Mouse (Mus musculus) liver, postnatal 0 days (tissue): ENCODE data around the gene Sphk2. TPM values are rescaled to one million over a fixed set of nuclear protein-coding genes. Genes with fewer than 3 reads are reported as not detected.

ENCODE experiments used
- ATAC-seq: fragments of 200-750 bp; cut with Nextera tagmentation; 2 replicates; pipeline ENCODE4 v1.8.0; 2017; ENCODE audit warnings: mild to moderate bottlenecking, moderate library complexity
- DNase-seq: peaks from one replicate; pipeline ENCODE4 v3.0.0-alpha.2; 2016
- H3K27ac ChIP-seq: fragments of 300-500 bp; sonication (generic); 2 replicates; pipeline ENCODE4 v1.5.1; 2014; ENCODE audit warnings: antibody characterized with exemption, moderate library complexity, mild to moderate bottlenecking, low read depth
- H3K27me3 ChIP-seq: fragments of 300-500 bp; sonication (generic); 2 replicates; pipeline ENCODE4 v1.6.1; 2014; ENCODE audit warnings: low read length, control low read depth, mixed read lengths; ENCODE audit not compliant: insufficient read depth
- H3K36me3 ChIP-seq: fragments of 300-500 bp; sonication (generic); replicated peaks from 2 replicates; pipeline ENCODE4 v1.6.1; 2014; ENCODE audit warnings: mild to moderate bottlenecking, control low read depth, low read length, moderate library complexity, mixed read lengths; ENCODE audit not compliant: insufficient read depth
- H3K4me1 ChIP-seq: fragments of 300-500 bp; sonication (generic); 2 replicates; pipeline ENCODE4 v1.6.1; 2014; ENCODE audit warnings: antibody characterized with exemption, mild to moderate bottlenecking, control low read depth; ENCODE audit not compliant: insufficient read depth
- H3K4me2 ChIP-seq: fragments of 300-500 bp; sonication (generic); 2 replicates; pipeline ENCODE4 v1.6.1; 2014; ENCODE audit warnings: low read depth, mild to moderate bottlenecking, low read length, moderate library complexity, mixed read lengths
- H3K4me3 ChIP-seq: fragments of 300-500 bp; sonication (generic); 2 replicates; pipeline ENCODE4 v1.5.1; 2014; ENCODE audit warnings: low read depth, low read length
- H3K9ac ChIP-seq: fragments of 300-500 bp; sonication (generic); replicated peaks from 2 replicates; pipeline ENCODE4 v1.6.1; 2014; ENCODE audit warnings: mild to moderate bottlenecking, moderate library complexity
- H3K9me3 ChIP-seq: fragments of 300-500 bp; sonication (generic); 2 replicates; pipeline ENCODE4 v1.6.1; 2016; ENCODE audit warnings: mild to moderate bottlenecking, control low read depth, low read length, mixed read lengths
- CTCF ChIP-seq: sonication (generic); IDR thresholded peaks from 2 replicates; pipeline ENCODE4 v1.5.1; 2016; ENCODE audit warnings: antibody characterized with exemption, low read depth
- EP300 ChIP-seq: IDR thresholded peaks from 2 replicates; pipeline ENCODE4 v1.6.1; 2016; ENCODE audit warnings: antibody characterized with exemption, low read depth, mild to moderate bottlenecking
- WGBS: fragments of 180-500 bp; shearing (Covaris S2); extraction: QIAGEN DNeasy Blood & Tissue Kit; methylation state at CpG from one replicate; pipeline ENCODE4 v1.1.7; 2014; ENCODE audit not compliant: insufficient replicate concordance; 5-methylcytosine and 5-hydroxymethylcytosine counted together
- polyA plus RNA-seq: library from polyadenylated mRNA; unstranded; fragments of >200 nt; fragmentation: Nextera tagmentation; extraction: Ambion mirVana; gene quantifications from 2 replicates; pipeline ENCODE4 v1.2.1, GENCODE M21; 2015

The Sphk2 gene
- polyA plus RNA-seq, 1 experiment from 2014 or later, result 15.5 TPM

DNA sequence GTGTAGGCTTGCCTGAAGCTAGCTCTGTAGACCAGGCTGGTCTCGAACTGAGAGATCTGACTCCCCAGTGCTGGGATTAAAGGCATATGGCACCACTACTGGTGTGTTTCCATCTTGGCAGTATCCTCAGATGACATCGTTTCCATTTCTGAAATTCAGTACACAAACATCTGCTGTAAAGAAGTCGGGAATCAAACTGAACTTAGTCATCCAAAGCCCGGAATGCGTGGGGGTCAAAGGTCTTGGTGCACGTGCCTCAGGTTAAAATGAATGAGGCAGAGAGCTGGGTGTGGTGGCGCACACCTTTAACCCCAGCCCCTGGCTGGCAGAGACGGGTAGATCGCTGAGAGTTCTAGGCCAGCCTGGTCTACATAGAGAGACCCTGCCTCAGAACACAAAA is 32.4 kb upstream of the Sphk2 start:
- WGBS, result 61% methylated on average over 9 of the region's 9 CpGs
- no peak for ATAC-seq

DNA sequence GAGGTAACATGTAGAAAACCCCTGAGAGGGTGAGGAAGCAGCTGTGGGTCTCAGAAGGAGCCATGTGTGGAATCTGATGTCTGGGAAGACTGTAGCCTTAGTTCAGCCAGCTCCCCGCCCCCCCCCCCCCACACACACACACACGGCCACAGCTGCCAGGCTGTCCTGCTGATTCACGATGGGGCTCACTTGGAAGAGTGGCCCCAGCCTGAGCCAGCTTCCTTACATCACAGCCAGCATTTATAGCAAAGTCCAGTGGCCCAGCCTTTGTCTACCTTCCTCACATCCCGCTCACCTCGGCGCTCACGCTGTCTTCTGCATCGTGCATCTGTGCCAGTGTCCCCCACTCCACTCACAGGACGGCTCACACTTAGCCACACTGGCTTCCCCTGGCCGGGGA is 31.6 kb upstream of the Sphk2 start:
- no peak for ATAC-seq
- H3K36me3 ChIP-seq, result no peaks in the 10 kb centered on the region

More for the DNA sequence above, 32.4 kb upstream of the Sphk2 start:
- no peak overlapping the region for H3K4me2 ChIP-seq
- H3K27me3 ChIP-seq, result no peaks in the 10 kb centered on the region
- no peak overlapping the region for H3K4me3 ChIP-seq
- H3K9ac ChIP-seq, result no peak overlapping the region
- TF ChIP-seq CTCF (no peak), EP300 (no peak)
- H3K4me1 ChIP-seq, result no peaks in the 10 kb centered on the region
- no peaks in the 10 kb centered on the region; the same call in 1 of the 2 replicates for H3K9me3 ChIP-seq
- DNase-seq, result no peak
- H3K36me3 ChIP-seq, result no peaks in the 10 kb centered on the region
- no peak overlapping the region for H3K27ac ChIP-seq

GRCm38 (mm10) chr7:45748110-45748509 is 30.3 kb upstream of the Sphk2 start:
- no peak for TF ChIP-seq EP300
- no peak for TF ChIP-seq CTCF
- Histone ChIP-seq H3K9me3 (no peaks in the 10 kb centered on the region; the same call in 1 of the 2 replicates), H3K4me1 (no peaks in the 10 kb centered on the region), H3K27me3 (no peaks in the 10 kb centered on the region), H3K9ac (no peak overlapping the region), H3K36me3 (no peaks in the 10 kb centered on the region), H3K4me2 (no peak overlapping the region), H3K27ac (no peak overlapping the region), H3K4me3 (no peak overlapping the region)
- ATAC-seq (no peak), DNase-seq (no peak)
- WGBS, result 51% methylated on average over 7 of the region's 7 CpGs

More for the DNA sequence above, 31.6 kb upstream of the Sphk2 start:
- DNase-seq, result no peak
- H3K9me3 ChIP-seq, result no peaks in the 10 kb centered on the region; the same call in 1 of the 2 replicates
- H3K4me1 ChIP-seq, result no peaks in the 10 kb centered on the region
- H3K4me3 ChIP-seq, result no peak overlapping the region
- 38% methylated on average over 10 of the region's 10 CpGs for WGBS
- H3K4me2 ChIP-seq, result no peak overlapping the region
- no peak for TF ChIP-seq CTCF
- TF ChIP-seq EP300, result no peak
- no peak overlapping the region for H3K9ac ChIP-seq
- H3K27ac ChIP-seq, result no peak overlapping the region
- no peaks in the 10 kb centered on the region for H3K27me3 ChIP-seq

- H3K36me3 ChIP-seq, result no peaks in the 10 kb centered on the region
- no peak for ATAC-seq
- no peaks in the 10 kb centered on the region; the same call in 1 of the 2 replicates for H3K9me3 ChIP-seq
- 90% methylated on average over 5 of the region's 5 CpGs for WGBS
- H3K27me3 ChIP-seq, result no peaks in the 10 kb centered on the region
- no peak overlapping the region for H3K4me3 ChIP-seq
- H3K9ac ChIP-seq, result no peak overlapping the region
- no peak overlapping the region for H3K27ac ChIP-seq
- no peak overlapping the region for H3K4me2 ChIP-seq
- no peak for DNase-seq
- no peaks in the 10 kb centered on the region for H3K4me1 ChIP-seq
- TF ChIP-seq CTCF, result no peak
These were observed 29.6 kb upstream of the Sphk2 start for GRCm38 (mm10) chr7:45747450-45747849.

- no peak for ATAC-seq
- no peak overlapping the region for H3K9ac ChIP-seq
- H3K4me3 ChIP-seq, result no peak overlapping the region
- no peak overlapping the region for H3K27ac ChIP-seq
- WGBS, result 68% methylated on average over 6 of the region's 6 CpGs
- DNase-seq, result no peak
- 0 out of 2 replicates have a peak, but pooled peaks cover 4% of the 10 kb centered on the region for H3K4me1 ChIP-seq
- no peaks in the 10 kb centered on the region for H3K27me3 ChIP-seq
- no peak overlapping the region for H3K4me2 ChIP-seq
- no peaks in the 10 kb centered on the region for H3K36me3 ChIP-seq
- H3K9me3 ChIP-seq, result no peaks in the 10 kb centered on the region; the same call in 1 of the 2 replicates
- no peak for TF ChIP-seq EP300
- peak; percentile 67 for TF ChIP-seq CTCF
These were observed 28.7 kb upstream of the Sphk2 start for GRCm38 (mm10) chr7:45746518-45746917.

DNA sequence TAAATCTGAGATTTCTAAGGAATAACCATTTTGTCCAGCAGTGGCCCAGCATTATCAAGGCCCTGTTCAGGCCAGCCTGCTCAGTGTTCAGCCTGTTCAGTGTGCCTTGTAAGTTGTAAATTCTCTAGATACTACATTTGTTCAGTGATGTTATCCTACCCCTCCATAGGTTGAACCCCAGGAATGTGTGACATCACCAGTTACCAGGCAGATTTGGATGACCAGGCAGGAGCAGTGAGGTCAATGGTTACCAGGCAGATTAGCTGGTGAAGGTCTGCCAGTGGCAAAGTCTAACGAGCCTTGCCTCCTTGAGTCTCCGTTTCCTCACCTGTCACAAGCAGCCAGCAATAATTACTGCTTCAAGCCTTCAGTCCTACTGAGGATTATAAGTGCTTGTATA is 26.6 kb upstream of the Sphk2 start:
- peak; percentile 89 for DNase-seq
- Histone ChIP-seq H3K9me3 (no peaks in the 10 kb centered on the region; the same call in 1 of the 2 replicates), H3K27me3 (no peaks in the 10 kb centered on the region), H3K9ac (no peak overlapping the region), H3K27ac (no peak overlapping the region), H3K4me2 (no peak overlapping the region), H3K4me1 (0 out of 2 replicates have a peak, but pooled peaks cover 6% of the 10 kb centered on the region), H3K36me3 (no peaks in the 10 kb centered on the region), H3K4me3 (no peak overlapping the region)
- 40% methylated on average over 2 of the region's 2 CpGs for WGBS
- no peak for TF ChIP-seq CTCF
- TF ChIP-seq EP300, result no peak
- peak; percentile 81 for ATAC-seq
